Mouse (Mus musculus): ENCODE data around the gene Pid1.
"Not testable (repeated sequence)": the region's sequence is repeated elsewhere in the genome, so short reads cannot be mapped to it uniquely, and the experiment has no call there.

Pid1 gene

GRCm38 (mm10) chr1:84272951-84273350 is 91.0 kb downstream of the Pid1 start:
- no peak for DNase-seq (ENCODE audit: low spot score in 2 of 2)

GRCm38 (mm10) chr1:84271712-84272200 is 92.2 kb downstream of the Pid1 start:
- no peak for DNase-seq (ENCODE audit: low spot score in 2 of 2)

DNA sequence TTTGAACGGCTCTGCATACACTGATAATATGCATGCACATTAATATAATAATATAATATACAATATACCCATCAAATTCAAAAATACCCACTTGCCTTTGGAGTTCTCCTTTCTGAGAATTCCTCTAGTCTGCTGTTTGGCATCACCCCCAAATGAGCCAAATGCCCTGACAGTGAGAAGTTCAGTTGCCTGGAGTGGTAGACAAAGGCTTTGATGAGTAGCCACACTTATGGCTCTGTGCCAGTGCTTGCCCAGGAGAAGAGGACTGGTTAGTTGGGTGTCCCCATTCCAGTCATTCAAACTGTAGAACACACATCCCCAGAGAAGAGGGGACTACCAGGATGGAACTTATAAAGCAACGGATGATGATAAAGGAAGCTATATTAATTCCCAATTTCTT is 106.3 kb downstream of the Pid1 start:
- DNase-seq (ENCODE audit: low spot score in 2 of 2): no peak

GRCm38 (mm10) chr1:84254361-84254760 is 109.6 kb downstream of the Pid1 start:
- no peak for DNase-seq (ENCODE audit: low spot score in 2 of 2)

DNA sequence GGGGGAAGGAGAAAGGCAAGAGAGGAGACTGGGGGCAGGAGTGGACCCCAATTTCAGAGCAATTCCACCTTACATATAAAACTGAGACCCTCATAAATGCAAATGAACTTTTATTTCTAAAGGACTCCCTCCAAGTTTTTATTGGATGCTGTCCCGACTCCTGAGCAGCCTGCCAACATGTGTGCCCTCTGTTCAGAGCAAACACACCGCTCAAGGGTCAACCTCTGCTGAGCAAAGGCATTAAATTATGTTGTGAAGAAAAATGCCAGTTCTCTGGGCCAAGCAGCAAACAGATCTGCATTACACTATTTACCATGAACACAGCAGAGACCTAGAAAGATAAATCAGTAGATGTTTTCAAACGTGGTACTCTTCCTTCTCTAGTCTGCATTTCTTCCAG is 110.1 kb downstream of the Pid1 start:
- no peak for DNase-seq (ENCODE audit: low spot score in 2 of 2)

DNA sequence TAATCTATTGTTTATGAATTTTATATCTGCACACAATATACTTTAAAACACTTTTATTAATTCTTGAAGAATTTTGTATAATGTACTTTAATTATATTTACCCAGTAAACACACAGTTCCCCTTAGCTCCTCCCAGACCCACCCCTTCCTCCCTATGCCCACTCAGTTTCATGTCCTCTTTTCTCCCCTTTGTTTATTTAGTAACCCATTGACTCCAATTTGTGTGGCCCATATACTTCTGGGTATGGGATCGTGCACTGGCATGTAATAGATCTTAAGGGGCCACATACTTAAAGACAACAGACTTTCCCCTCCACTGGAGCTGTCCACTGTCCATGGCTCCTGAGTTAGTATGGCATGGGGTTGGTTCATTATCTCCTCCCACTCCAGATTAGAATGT is 112.8 kb downstream of the Pid1 start:
- DNase-seq (ENCODE audit: low spot score in 2 of 2): no peak

GRCm38 (mm10) chr1:84250770-84251169 is 113.2 kb downstream of the Pid1 start:
- DNase-seq (ENCODE audit: low spot score in 2 of 2): no peak

DNA sequence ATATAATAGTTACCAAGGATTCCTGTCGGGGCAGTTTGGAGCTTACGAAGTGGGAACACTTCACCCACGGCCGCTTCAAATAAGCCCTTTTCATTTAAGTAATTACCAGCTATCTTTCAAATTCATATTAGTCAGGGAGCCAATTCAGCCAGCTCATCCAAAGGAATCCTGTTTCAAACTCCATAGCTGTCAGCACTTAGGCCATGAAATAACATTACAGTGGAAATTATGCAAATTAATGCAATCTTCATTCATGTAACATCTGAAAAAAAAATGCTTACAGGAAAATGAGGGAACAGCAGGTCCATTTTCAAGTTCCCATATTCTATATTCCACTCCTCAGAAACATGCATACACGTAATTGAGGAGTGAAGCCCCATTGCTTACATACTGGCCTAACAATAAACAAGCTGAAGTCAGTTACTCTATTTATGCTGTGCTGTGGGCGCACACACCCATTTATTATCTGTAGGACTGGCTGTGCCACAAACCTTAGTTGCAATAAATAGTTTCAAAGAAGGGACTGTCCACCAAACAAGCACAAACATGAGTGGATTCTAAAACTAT is 114.1 kb downstream of the Pid1 start:
- no peak for DNase-seq (ENCODE audit: low spot score in 2 of 2)

DNA sequence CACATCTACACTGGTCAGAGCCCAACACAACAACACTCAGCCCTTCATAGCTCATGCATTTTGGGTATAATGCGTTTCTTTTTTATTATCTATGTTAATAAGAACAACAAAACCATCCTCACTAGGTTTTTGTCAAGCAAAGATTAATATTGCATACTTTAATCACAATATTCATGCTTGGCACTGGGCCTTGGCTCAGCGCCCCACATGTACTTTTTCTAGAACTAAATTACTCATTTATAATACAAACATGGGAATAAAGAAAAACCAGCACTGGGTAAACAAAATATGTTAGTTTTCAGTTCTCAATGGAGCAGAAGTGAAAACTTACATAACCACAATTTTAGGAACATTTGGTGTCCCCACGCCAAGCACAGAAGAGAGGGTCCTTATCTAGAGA is 116.9 kb downstream of the Pid1 start:
- no peak for DNase-seq (ENCODE audit: low spot score in 2 of 2)

DNA sequence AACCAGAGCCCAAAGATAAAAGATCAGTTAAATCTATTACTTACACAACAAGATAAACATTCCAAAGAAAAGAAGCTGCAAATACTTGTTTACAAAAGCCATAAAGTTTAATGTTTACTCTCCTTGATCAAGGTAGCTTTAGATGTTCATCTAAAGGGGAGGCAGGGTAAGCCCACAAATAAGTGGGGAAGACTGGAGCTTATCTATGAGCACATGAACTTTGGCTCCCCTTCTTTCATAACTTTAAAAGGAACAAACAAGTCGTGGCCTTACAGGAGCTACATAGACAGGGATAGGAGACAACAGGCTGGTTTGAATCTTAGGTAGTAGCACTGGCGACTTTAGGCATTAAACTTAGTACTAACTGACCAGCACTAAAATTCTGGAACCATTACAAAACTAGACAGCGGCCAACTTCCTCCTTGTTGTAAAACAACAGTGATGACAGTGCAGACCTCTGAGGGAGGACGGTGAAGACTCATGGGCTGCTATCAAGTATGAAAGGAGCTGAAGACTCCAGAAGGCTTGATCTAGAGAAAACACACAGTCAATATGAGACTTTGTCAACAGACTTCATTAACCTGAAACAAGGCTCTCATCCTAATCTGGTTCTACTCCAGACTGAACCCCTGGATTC is 122.7 kb downstream of the Pid1 start:
- DNase-seq (ENCODE audit: low spot score in 2 of 2): no peak

DNA sequence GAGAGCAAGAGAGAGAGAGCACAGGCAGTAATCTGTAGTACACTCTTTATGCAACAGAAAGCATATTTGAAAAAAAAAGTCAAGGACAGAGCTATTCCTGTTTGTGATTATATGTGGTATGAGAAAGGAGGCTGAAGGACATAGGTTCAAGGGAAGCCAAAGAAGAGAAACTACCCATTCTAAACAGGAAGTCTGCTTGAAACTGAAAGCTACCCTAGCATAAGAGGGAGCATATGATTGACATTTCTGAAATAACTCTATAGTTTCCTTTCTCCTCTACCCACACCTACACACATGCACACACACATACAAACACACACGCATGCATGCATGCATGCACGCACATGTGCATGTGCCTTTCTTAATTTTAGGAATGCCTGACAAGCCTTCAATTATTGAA is 123.8 kb downstream of the Pid1 start:
- no peak for DNase-seq (ENCODE audit: low spot score in 2 of 2)

- no peak for DNase-seq (ENCODE audit: low spot score in 2 of 2)
Measured at GRCm38 (mm10) chr1:84230431-84230830, 133.5 kb downstream of the Pid1 start.

GRCm38 (mm10) chr1:84225626-84226025 is 138.4 kb downstream of the Pid1 start:
- DNase-seq (ENCODE audit: low spot score in 2 of 2): no peak

- no peak for DNase-seq (ENCODE audit: low spot score in 2 of 2)
Measured at GRCm38 (mm10) chr1:84222051-84222450, 141.9 kb downstream of the Pid1 start.

DNA sequence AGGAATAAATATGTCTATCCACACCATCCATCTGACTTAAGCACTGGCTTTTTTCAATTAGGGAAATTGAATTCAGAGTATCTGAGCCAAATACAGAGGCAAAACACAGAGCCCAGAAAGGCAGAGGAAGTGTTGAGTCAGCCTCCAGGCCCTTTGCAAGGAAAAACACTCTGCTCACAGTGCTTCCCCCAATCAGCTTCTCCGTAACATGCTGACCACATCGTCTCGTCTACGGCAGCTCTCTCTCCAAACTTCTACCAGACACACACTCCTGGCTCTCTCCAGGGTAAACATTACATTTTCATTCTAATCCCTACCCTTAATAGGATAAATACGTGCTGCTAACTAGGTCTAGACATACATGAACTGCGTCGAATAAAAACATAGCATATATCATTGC is 145.4 kb downstream of the Pid1 start:
- no peak for DNase-seq (ENCODE audit: low spot score in 2 of 2)

DNA sequence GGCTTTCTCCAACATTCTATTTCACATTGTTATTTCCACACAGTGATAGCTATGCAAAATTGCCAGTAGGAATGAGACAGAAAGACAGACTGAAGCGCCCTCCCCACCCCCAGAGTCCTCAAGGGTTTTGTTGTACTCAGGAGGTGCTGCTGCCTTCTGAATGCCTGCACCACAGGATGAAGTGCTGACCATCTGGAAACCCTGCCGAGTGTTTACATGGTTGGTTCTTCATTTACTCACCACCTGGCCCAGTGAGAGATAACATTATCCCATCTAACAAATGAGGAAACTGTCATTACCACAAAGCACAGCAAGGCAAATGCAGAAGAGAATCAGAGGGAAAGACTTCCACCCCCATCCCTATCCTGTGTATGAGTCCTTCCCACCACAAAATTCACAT is 146.2 kb downstream of the Pid1 start:
- DNase-seq (ENCODE audit: low spot score in 2 of 2): no peak

GRCm38 (mm10) chr1:84211507-84211906 is 152.5 kb downstream of the Pid1 start:
- DNase-seq (ENCODE audit: low spot score in 2 of 2): no peak

DNA sequence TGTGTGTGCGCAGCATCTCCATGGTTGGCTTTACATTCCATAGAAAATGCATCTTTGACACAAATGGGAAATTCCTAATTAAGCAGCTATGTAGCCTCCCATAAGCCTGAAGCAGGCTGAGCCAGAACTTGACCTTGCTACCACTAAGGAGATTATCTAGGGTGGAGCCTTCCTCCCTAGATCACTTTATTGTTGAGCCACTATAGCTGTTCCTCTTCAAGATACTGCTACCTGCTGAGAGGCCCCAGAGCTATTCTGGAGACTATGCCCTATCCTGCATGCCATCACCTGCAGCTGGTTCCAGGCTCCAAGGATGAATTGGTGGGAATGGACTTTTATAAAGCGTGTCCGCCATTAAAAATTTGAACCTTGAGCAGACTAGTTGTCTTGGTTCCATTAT is 158.2 kb downstream of the Pid1 start:
- not testable (repeated sequence) for DNase-seq (ENCODE audit: low spot score in 2 of 2)

DNA sequence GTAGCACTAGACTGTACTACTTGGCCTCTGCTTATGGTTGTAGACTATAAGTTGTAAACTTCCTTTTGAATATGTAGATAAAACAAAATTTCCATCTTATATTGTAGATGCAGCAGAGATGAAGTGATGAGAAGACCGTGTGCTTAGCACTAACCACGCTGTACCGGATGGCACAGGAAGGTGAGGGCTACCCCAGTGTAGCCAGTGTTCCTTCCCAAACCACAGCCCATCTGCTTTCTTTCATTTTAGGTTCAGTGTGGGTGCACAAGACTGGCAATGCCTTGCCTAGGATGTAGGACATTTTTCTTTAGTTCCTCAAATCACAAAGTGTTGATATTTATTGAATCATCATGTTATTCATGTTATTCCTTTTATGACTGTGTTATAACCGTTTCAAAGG is 160.5 kb downstream of the Pid1 start:
- DNase-seq (ENCODE audit: low spot score in 2 of 2): no peak

DNA sequence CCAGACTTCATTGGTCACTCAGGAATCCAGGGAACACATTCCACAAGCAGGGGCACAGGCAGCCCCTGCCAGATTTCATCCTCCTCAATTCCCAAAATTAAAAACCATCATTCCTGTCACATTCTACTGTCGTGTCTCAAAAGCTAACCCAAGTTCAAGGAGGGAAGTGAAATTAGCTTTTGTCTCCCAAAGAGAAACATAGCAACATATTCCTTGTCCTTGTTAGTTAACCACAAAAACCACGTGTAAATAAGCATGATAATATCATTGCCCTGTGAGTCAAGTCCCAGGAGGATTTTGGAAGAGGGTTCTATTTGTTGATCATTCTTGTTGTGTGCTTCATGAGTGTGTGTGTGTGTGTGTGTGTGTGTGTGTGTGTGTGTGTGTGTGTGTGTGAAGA is 164.1 kb downstream of the Pid1 start:
- DNase-seq (ENCODE audit: low spot score in 2 of 2): no peak

GRCm38 (mm10) chr1:84198887-84199286 is 165.1 kb downstream of the Pid1 start:
- no peak for DNase-seq (ENCODE audit: low spot score in 2 of 2)

- no peak for DNase-seq (ENCODE audit: low spot score in 2 of 2)
Measured at GRCm38 (mm10) chr1:84192167-84192566, 171.8 kb downstream of the Pid1 start.

- DNase-seq (ENCODE audit: low spot score in 2 of 2): no peak
Measured at GRCm38 (mm10) chr1:84189446-84189845, 174.5 kb downstream of the Pid1 start.

Data from spleen, postnatal 4 days (tissue).